Mouse (Mus musculus) bone marrow, adult 2 months (tissue): Measurements from ENCODE around the gene Rp2.

ENCODE experiments used
- CTCF ChIP-seq: fragments of 200-500 bp; IDR thresholded peaks from 2 replicates; pipeline ENCODE4 v1.5.1; 2011; ENCODE audit warnings: low read length, control low read depth; ENCODE audit not compliant: control insufficient read depth, insufficient read depth
- POLR2A ChIP-seq: fragments of 200-500 bp; IDR thresholded peaks from 2 replicates; pipeline ENCODE4 v1.6.1; 2011; ENCODE audit warnings: low read depth, mild to moderate bottlenecking, control low read depth, low read length, borderline replicate concordance; ENCODE audit not compliant: control insufficient read depth

GRCm38 (mm10) chrX:20414885-20415622, 50.8 kb downstream of the Rp2 start:
- TF ChIP-seq CTCF (no peak), POLR2A (no peak)
